Mouse (Mus musculus) heart, embryonic 16.5 days (tissue): Measurements from ENCODE around the gene Elovl3. TPM values are rescaled to one million over a fixed set of nuclear protein-coding genes. Genes with fewer than 3 reads are reported as not detected.
A peak's percentile ranks its signal among the peaks of the same experiment; 100 is the strongest.

Source experiments
- ATAC-seq: fragments of 200-750 bp; cut with Nextera tagmentation; replicated peaks from 2 replicates; pipeline ENCODE4 v1.8.0; 2017; ENCODE audit warnings: moderate number of reproducible peaks; ENCODE audit not compliant: insufficient read depth, low FRiP score; ENCODE audit errors: extremely low read depth
- H3K27ac ChIP-seq: fragments of 300-500 bp; sonication (generic); 2 replicates; pipeline ENCODE4 v1.5.1; 2014; ENCODE audit warnings: mild to moderate bottlenecking, low read length, control low read depth, moderate library complexity
- H3K27me3 ChIP-seq: fragments of 300-500 bp; sonication (generic); 2 replicates; pipeline ENCODE4 v1.6.1; 2014; ENCODE audit warnings: low read length, mixed read lengths; ENCODE audit not compliant: control insufficient read depth, insufficient read depth
- H3K36me3 ChIP-seq: fragments of 300-500 bp; sonication (generic); 2 replicates; pipeline ENCODE4 v1.6.1; 2014; ENCODE audit not compliant: control insufficient read depth, insufficient read depth
- H3K4me1 ChIP-seq: fragments of 300-500 bp; sonication (generic); 2 replicates; pipeline ENCODE4 v1.6.1; 2014; ENCODE audit warnings: low read length, mixed read lengths; ENCODE audit not compliant: control insufficient read depth, insufficient read depth
- H3K4me2 ChIP-seq: fragments of 300-500 bp; sonication (generic); 2 replicates; pipeline ENCODE4 v1.6.1; 2014; ENCODE audit warnings: low read depth, mild to moderate bottlenecking, control low read depth, low read length
- H3K4me3 ChIP-seq: fragments of 300-500 bp; sonication (generic); 2 replicates; pipeline ENCODE4 v1.5.1; 2014; ENCODE audit warnings: mild to moderate bottlenecking, control low read depth, low read length
- H3K9ac ChIP-seq: fragments of 300-500 bp; sonication (generic); 2 replicates; pipeline ENCODE4 v1.6.1; 2014; ENCODE audit warnings: low read length, control low read depth
- H3K9me3 ChIP-seq: fragments of 300-500 bp; sonication (generic); replicated peaks from 2 replicates; pipeline ENCODE4 v1.6.1; 2016; ENCODE audit warnings: low read length; ENCODE audit not compliant: control insufficient read depth
- WGBS: fragments of 180-500 bp; shearing (Covaris S2); extraction: QIAGEN DNeasy Blood & Tissue Kit; methylation state at CpG from one replicate; pipeline ENCODE4 v1.1.7; 2014; 5-methylcytosine and 5-hydroxymethylcytosine counted together
- polyA plus RNA-seq: library from polyadenylated mRNA; unstranded; fragments of >200 nt; fragmentation: Nextera tagmentation; extraction: Ambion mirVana; gene quantifications from 2 replicates; pipeline ENCODE4 v1.2.1, GENCODE M21; 2015

Elovl3 gene
- polyA plus RNA-seq, result not detected in 2 replicates

GRCm38 (mm10) chr19:46131694-46132525 lies at the start of gene Elovl3:
Gene Elovl3 (plus strand): TSS chr19:46131897.
- H3K36me3 ChIP-seq, result no peaks in the 10 kb centered on the region
- WGBS, result 3% methylated on average over 31 of the region's 31 CpGs
- peaks cover 42% of the 10 kb centered on the region for H3K27me3 ChIP-seq
- no peak within 1 kb of the TSS for H3K27ac ChIP-seq
- H3K4me3 ChIP-seq, result peak within 1 kb of the TSS; percentile 43
- H3K9ac ChIP-seq, result no peak within 1 kb of the TSS; the same call in 1 of the 2 replicates
- no peaks in the 10 kb centered on the region for H3K9me3 ChIP-seq
- ATAC-seq, result peak; percentile 58; the same call in 1 of the 2 replicates
- peaks cover 11% of the 10 kb centered on the region for H3K4me1 ChIP-seq
- H3K4me2 ChIP-seq, result peak within 1 kb of the TSS; percentile 59

DNA sequence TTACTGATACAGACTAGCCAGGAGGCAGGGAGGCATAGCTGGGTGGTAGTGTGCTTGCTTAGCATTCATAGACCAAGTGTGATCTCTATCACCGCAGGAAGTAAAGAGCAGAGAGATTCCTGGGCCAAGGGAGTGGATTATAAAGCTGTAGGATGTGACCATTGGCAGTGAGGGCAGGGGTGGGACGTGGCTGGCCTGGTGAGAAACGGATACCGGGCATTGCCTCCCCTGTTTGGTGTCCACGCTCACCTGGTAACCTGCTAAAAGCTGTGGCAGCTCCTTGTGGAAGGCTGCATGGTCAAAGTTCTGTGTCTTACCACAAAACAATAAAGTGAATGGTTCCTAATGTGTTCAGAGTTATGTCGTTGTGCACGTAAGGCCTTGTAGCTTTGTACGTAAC lies 46.5 kb upstream of the Elovl3 start:
- Histone ChIP-seq H3K4me3 (no peak overlapping the region), H3K36me3 (peaks cover 49% of the 10 kb centered on the region), H3K27ac (no peak overlapping the region), H3K4me2 (no peak overlapping the region), H3K9me3 (no peaks in the 10 kb centered on the region), H3K9ac (no peak overlapping the region), H3K27me3 (no peaks in the 10 kb centered on the region), H3K4me1 (peaks cover 8% of the 10 kb centered on the region)
- WGBS, result 94% methylated on average over 8 of the region's 8 CpGs
- no peak for ATAC-seq

DNA sequence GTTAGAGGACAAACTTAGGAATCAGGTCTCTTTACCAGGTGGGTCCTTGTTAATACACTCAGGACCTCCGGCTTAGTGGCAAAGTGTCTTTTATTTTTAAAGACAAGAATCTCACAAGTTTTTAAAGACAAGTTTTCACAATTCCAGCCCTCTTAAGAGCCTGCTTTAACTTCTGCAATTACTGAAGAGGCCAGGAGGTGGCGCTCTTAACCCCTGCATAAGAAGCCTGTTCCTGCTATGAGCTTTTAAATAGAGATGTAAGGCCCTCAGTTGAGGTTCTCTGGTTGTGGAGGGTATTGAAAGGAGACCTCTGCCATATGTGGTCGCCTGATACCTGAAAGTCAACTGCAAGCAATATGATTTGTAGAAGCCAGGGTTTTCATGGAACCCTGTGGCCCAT lies 45.4 kb upstream of the Elovl3 start:
- Histone ChIP-seq H3K4me1 (peaks cover 11% of the 10 kb centered on the region), H3K4me3 (no peak overlapping the region), H3K27ac (no peak overlapping the region), H3K4me2 (no peak overlapping the region), H3K27me3 (no peaks in the 10 kb centered on the region), H3K9ac (no peak overlapping the region), H3K36me3 (peaks cover 38% of the 10 kb centered on the region), H3K9me3 (no peaks in the 10 kb centered on the region)
- WGBS, result 50% methylated on average over 3 of the region's 3 CpGs
- no peak for ATAC-seq

- no peak; the same call in 1 of the 2 replicates for ATAC-seq
- Histone ChIP-seq H3K9ac (no peak overlapping the region), H3K4me2 (no peak overlapping the region; the same call in 1 of the 2 replicates), H3K27ac (no peak overlapping the region), H3K4me1 (peaks cover 11% of the 10 kb centered on the region), H3K36me3 (peaks cover 23% of the 10 kb centered on the region), H3K4me3 (no peak overlapping the region), H3K27me3 (no peaks in the 10 kb centered on the region), H3K9me3 (no peaks in the 10 kb centered on the region)
- 52% methylated on average over 7 of the region's 7 CpGs for WGBS
Observed at GRCm38 (mm10) chr19:46087871-46088270, 43.8 kb upstream of the Elovl3 start.

GRCm38 (mm10) chr19:46091641-46092040 lies 40.1 kb upstream of the Elovl3 start:
- whole genome bisulfite sequencing, result 80% methylated on average over 4 of the region's 4 CpGs
- peaks cover 8% of the 10 kb centered on the region for H3K9me3 ChIP-seq
- no peak overlapping the region for H3K27ac ChIP-seq
- no peak overlapping the region for H3K4me3 ChIP-seq
- no peak for ATAC-seq
- peaks cover 11% of the 10 kb centered on the region for H3K4me1 ChIP-seq
- no peaks in the 10 kb centered on the region for H3K36me3 ChIP-seq
- no peak overlapping the region for H3K9ac ChIP-seq
- H3K4me2 ChIP-seq, result no peak overlapping the region
- H3K27me3 ChIP-seq, result no peaks in the 10 kb centered on the region

DNA sequence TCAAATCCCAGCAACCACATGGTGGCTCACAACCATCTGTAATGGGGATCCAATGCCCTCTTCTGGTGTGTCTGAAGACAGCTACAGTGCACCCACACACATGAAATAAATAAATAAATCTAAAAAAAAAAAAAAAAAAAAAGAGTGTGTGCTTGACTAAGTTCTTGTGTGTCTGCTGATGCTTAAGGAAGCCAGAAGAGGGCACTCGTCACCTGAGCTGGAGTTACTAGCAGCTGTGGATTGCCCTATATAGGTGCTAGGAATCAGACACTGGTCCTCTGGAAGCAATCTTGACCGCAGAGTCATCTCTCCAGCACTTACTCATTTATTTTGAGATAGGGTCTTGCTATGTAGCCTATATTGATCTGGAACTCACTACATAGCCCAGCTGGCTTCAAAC lies 37.6 kb upstream of the Elovl3 start:
- Histone ChIP-seq H3K27me3 (no peaks in the 10 kb centered on the region), H3K4me3 (no peak overlapping the region), H3K9me3 (peaks cover 11% of the 10 kb centered on the region), H3K4me1 (peaks cover 3% of the 10 kb centered on the region; the same call in 1 of the 2 replicates), H3K27ac (no peak overlapping the region), H3K36me3 (no peaks in the 10 kb centered on the region), H3K4me2 (no peak overlapping the region), H3K9ac (no peak overlapping the region)
- no peak for ATAC-seq
- 87% methylated on average over 2 of the region's 2 CpGs for WGBS

- no peaks in the 10 kb centered on the region for H3K27me3 ChIP-seq
- H3K4me2 ChIP-seq, result no peak overlapping the region
- 70% methylated on average over 4 of the region's 4 CpGs for WGBS
- H3K4me3 ChIP-seq, result no peak overlapping the region
- peaks cover 11% of the 10 kb centered on the region for H3K9me3 ChIP-seq
- no peak overlapping the region for H3K27ac ChIP-seq
- ATAC-seq, result no peak
- H3K36me3 ChIP-seq, result no peaks in the 10 kb centered on the region
- no peak overlapping the region for H3K9ac ChIP-seq
- H3K4me1 ChIP-seq, result peaks cover 3% of the 10 kb centered on the region; the same call in 1 of the 2 replicates
Observed at GRCm38 (mm10) chr19:46095291-46095690, 36.4 kb upstream of the Elovl3 start.

GRCm38 (mm10) chr19:46096396-46096795 lies 35.3 kb upstream of the Elovl3 start:
- H3K36me3 ChIP-seq, result no peaks in the 10 kb centered on the region
- H3K27ac ChIP-seq, result no peak overlapping the region
- 73% methylated on average over 5 of the region's 5 CpGs for WGBS
- H3K9ac ChIP-seq, result no peak overlapping the region
- H3K4me2 ChIP-seq, result no peak overlapping the region
- no peak overlapping the region for H3K4me3 ChIP-seq
- H3K4me1 ChIP-seq, result no peaks in the 10 kb centered on the region; the same call in 1 of the 2 replicates
- peaks cover 14% of the 10 kb centered on the region for H3K9me3 ChIP-seq
- H3K27me3 ChIP-seq, result no peaks in the 10 kb centered on the region
- no peak for ATAC-seq

DNA sequence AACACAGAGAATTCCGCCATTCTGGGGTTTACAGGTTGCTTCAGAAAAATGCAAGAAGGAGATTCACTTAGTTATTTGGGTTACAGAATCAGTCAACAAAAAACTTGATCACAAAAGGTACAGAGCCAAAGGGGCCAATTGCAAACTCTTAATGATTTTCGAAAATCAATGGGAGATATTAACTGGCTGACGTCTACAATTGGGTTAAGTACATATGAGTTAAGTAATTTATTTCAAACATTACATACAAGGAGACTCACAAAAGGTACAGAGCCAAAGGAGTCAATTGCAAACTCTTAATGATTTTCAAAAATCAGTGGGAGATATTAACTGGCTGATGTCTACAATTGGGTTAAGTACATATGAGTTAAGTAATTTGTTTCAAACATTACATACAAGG lies 32.1 kb upstream of the Elovl3 start:
- Histone ChIP-seq H3K9me3 (peaks cover 10% of the 10 kb centered on the region), H3K4me3 (no peak overlapping the region), H3K9ac (no peak overlapping the region), H3K27ac (no peak overlapping the region), H3K36me3 (no peaks in the 10 kb centered on the region), H3K27me3 (no peaks in the 10 kb centered on the region), H3K4me1 (no peaks in the 10 kb centered on the region), H3K4me2 (no peak overlapping the region)
- 88% methylated on average over 3 of the region's 3 CpGs for WGBS
- ATAC-seq, result no peak
